Mouse (Mus musculus) c-Kit-negative CD71-positive TER-119-positive erythroid progenitor cells, embryonic 14.5 days (primary cell): Measurements from ENCODE around the gene Elmod3.
"Not testable (repeated sequence)": the region's sequence is repeated elsewhere in the genome, so short reads cannot be mapped to it uniquely, and the experiment has no call there.

ENCODE experiments used
- DNase-seq: peaks from one replicate; pipeline ENCODE4 v3.0.0-alpha.2; 2013; ENCODE audit warnings: low read depth, low spot score

Elmod3 gene

DNA sequence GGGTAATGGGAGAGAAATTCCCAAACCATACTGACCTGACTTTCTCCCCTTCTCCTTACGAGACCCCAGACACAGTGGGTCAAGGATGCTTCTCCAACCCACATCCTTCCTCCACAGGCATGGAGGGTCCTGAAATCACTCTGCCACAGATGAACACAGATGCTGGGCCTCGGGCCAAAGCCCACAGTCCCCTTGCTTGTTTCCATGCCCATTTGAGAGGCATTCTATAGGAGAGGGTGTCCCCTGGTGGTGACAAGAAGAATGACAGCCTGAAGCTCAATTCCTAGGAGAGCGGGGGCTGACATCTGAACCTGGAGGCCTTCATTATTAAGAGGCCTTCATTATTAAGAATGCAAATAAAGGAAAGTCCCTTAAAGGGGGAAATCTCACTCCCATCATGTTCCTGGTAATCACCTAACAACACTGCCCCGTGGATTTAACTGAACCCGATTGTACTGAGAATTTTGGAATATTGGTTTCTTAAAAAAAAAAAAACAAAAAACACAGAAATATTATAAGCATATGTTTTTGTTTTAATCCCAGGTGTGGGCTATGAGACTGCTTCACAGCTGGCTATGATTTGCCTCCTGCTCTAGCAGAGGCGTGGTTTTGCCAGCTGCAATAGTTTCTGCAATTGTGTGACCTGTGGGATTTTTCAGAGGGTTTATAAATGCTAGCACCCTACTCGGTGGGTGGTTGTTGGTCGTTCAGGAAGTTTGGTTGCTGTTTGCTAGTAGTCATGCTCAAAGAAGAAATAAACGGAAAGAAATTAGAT, 64.0 kb downstream of the Elmod3 start:
- DNase-seq = peak; percentile 36

GRCm38 (mm10) chr6:72533555-72533954, 64.7 kb downstream of the Elmod3 start:
- not testable (repeated sequence) for DNase-seq

DNA sequence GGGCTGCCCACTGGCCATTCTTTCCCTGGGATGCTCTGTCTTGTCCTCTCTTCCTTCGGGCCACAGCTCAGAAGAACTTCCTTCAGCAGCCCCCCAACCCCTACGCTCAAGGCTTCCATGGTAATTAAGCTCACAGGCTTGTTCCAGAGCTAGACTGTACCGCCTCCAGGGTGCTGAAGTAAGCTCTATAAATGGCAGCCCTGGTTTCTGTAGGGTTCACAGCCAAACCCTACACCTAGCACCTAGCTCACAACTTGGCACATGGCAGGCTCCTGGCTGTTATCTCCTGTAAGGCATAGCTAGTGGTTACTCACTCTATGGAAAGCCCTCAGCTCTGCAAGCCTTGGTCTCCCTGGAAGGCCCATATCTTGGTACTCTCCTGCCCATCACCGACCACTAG, 65.6 kb downstream of the Elmod3 start:
- no peak for DNase-seq

GRCm38 (mm10) chr6:72528410-72529151, 69.6 kb downstream of the Elmod3 start:
- DNase-seq = no peak

DNA sequence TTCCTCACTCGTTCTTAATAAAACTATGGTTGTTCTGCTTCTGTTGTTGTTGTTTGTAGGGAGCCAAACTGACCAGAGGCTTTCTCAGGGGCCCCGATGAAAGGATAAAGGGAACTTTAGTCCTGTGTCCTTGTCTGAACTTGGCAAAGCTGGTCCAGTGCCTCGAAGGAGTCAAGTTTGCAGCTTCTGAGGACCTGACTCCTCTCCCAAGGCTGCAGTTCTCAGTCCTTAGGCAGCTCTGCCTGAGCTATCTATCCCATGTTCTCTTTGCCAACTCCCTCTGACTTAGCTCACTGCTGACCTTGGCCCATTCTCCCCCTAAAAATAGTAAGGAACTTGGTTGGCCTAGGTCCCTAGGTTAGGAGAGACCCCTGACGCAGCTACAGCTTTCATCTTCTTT, 71.1 kb downstream of the Elmod3 start:
- DNase-seq = no peak

GRCm38 (mm10) chr6:72524160-72524559, 74.1 kb downstream of the Elmod3 start:
- no peak for DNase-seq

- DNase-seq = no peak
These were observed 75.0 kb downstream of the Elmod3 start for GRCm38 (mm10) chr6:72523222-72523621.

DNA sequence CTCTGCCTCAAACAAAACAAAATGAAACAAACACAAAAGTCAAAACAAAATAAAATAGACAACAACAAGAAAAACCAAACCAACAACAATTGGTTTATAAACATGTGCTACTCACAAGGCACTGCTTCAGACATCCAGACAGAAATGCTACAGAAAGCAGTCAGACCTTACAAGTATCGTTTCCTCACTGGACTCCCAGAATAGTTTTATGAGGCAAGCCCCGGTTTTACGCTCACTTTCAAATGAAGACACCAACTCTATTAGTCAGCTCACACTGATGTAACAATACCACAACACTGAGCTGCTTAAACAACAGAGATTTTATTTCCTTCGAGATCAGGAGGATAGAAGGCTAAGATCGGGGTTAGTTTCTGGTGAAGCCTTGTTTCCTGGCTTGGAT, 75.9 kb downstream of the Elmod3 start:
- no peak for DNase-seq

GRCm38 (mm10) chr6:72521607-72522006, 76.6 kb downstream of the Elmod3 start, which contains the start of gene Sh2d6:
Sh2d6 (minus strand) TSS chr6:72521707.
- no peak for DNase-seq

- no peak for DNase-seq
These were observed 77.3 kb downstream of the Elmod3 start for GRCm38 (mm10) chr6:72520904-72521303.

GRCm38 (mm10) chr6:72519892-72520663, 78.1 kb downstream of the Elmod3 start:
- no peak for DNase-seq

DNA sequence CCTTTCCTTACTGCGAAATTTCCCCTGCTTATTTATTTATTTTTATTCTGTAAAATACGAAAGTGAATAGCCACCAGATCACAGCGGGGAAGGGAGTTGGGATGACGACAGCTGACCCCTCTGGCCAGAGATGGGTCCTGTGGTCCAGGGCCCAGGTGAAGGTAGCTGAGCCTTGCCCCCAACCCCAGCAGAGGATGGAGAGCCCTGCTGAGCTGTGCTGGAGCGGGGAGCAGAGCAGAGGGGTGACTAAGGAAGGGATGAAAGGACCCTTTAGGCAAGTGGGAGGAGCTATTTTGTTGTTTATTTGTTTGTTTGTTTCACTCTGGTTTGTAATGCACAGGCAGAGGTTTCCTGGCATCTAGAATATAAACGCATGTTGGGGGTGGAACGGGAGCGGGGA, 78.9 kb downstream of the Elmod3 start:
- DNase-seq = no peak

- DNase-seq = no peak
These were observed 79.4 kb downstream of the Elmod3 start for GRCm38 (mm10) chr6:72518842-72519241.
